Mouse (Mus musculus) fibroblast of lung, adult 2 months (primary cell): ENCODE measurements around the gene Fzr1.

Source experiments
- DNase-seq: peaks from one replicate; pipeline ENCODE4 v3.0.0-alpha.2; 2011; ENCODE audit warnings: low read depth

Gene Fzr1

DNA sequence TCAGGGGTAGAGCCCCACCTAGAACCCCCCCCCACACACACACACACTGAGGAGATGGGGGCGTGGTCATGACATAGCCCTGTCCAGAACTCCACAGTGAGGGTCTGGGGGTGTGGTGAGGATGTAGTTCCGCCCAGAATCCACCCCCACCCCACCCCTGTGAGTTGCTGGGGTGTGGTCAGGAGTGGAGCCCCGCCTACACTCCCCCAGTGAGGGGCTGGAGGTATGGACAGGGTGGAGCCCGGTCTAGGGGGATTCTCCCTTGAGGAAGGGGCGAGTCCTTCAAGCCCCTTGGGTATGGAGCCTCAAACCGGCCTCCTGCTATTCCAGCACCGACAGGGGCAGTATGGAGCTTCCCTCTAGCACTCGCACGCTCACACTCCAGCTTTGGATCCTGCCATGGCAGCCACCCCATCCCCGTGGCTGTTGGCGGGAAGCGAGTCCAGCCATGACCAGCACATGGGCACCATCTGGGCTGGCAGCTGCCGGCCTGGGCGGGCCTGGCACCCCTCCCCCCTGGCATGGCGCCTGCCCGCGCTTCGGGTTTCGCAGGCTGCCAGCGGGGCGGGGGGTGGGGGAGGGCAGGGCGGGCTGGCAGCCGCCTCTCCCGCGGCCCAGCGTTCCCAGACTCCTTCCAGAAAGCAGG is 38.4 kb upstream of the Fzr1 start:
- DNase-seq: peak; percentile 90

DNA sequence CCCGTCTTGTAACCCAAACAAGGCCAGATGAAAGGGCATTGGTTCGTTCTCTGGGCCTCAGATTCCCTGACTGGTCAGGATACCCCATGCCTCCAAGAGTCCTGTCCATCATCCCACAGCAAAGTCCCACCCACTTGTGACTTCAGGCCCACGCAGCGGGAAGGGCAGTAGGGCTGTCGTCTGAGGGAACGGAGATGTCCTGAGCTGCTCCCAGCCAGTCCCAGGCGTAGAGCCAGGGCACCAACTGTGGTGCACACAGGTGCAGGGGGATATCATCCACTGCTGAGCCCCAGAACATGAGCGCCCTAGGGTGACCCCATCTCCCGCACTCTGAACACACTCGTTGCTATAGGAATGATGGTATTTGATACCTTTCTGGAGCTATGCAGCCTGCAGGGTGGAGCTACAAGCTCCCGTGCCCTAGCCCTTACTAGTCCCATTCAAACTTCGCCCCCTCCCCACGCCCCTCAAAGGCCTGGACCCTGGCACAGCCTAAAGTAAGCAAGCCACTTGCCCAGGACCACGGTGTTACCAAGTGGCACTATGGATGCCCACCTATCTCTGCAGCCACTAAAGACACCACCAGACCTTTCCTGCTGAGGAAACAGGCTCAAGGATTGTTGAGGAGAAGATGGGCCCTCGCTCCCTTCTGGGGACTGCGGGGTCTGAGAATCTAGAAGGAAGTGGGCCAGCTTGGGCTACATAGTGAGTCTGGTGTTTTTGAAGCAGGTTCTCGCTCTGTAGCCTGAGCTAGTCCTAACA is 37.4 kb upstream of the Fzr1 start:
- no peak for DNase-seq

DNA sequence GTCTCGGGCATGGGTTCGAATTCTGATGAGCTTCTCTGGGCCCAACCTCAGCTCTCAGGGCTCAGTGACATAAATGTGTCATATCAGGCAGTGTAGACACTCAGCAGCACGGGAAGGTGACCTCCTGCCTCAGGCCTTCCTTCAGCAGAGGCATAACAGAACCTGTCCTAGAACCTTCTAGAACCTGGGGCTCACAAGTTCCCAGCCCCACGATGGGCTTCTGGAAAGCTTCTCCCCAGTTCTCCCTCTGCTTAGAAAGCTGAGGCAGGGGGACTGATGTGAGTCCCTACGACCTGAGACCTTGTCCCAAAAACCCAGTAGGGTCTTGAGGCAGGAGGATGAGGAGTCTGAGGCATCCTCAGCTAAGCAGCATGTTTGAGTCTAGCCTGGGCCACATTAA is 36.8 kb upstream of the Fzr1 start:
- DNase-seq: no peak

DNA sequence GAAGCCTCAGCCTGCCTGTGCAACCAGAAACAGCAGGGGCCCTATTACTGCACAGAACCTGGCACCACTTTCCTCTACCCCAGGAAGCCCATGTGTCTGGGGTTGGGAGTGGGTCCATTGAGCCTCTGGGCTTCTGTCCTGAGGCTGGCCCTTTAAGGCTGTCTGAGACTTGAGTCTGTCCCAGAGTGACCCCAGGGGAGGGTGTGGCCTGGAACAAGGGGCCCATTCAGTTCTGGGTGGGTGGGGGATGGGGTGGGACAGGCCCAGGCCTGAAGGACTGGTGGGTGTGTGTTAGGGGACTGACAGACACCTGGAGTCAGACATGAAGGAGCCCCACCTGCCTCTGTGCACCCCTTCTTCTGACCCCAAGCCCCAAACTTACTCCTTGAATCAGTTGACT is 36.4 kb upstream of the Fzr1 start:
- DNase-seq: no peak

DNA sequence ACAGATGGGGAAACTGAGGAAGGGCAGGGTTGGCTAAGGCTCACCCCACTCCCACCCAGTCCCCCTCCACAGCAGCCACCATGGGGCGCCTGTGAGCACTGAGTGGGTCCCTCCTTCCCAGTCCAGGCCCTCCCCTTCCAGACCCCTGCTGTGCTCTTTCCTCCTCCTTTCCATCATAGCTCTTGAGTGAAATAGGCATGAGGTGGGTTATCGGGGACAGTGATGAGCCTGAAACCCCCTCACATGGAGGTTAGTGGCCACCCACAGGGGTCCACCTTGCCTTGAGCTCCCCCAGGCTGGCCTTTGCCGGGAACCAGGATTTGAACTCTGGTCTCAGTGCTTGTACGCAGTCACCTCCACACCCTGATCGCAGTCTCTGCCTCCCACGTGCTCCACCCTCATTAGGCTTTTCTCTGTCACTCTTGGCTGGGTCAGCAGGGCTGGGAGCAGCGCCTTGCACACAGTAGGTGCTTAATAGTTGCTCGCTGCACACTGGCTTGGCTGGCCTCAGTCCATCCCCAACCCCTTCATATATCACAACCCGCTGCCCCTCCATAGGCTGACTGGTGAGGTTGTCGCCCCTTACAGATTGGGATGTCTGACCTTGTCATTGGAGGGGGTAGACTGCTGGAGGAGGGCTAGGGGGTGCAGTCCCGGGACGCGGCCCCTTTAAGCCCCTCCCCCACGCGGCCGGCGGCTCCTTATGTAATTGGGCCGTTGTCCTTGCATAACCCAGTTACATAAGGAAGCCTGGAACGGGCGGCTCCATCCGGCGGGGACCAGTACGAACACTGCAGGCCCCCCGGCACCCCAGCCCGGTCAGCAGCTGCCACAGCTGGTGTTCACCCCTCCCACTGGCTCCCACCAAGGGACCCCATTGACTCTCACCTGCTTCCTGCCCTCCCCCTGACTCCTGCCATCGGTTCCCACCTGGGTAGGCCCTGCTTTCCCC is 35.3 kb upstream of the Fzr1 start:
- no peak for DNase-seq

DNA sequence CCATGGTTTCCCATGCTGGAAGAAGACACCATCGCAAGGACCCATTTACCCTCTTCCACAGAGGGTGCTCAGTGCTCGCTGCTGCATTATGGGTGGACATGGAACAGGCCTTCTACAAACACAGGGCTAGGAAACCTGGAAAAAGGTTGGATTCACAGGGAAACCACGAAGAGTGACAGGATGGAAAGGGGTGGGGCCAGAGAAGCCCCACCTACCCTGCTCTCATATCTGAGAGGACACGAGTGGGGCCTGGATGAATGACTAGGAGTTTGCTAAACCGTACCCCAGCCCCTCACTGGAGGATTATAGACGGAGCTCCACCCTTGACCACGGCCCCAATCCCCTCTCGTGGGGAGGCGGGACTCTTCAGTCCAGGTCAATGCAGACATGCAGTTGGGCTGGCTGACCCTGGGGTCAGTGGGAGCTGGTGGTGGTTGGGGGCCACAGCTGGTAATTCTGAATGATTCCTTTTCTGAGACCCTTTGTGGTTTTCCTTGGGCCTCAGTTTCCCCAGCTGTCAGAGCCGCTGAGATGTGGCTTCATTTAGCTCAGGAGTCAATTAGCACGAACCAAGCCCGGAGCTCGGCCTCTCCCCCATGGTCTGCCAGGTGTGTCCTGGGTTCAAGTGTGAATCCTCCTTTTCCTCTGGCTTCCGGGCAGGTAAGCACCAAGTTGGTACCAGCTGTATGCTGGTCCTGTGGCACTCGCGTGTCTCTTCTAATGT is 34.4 kb upstream of the Fzr1 start:
- no peak for DNase-seq

DNA sequence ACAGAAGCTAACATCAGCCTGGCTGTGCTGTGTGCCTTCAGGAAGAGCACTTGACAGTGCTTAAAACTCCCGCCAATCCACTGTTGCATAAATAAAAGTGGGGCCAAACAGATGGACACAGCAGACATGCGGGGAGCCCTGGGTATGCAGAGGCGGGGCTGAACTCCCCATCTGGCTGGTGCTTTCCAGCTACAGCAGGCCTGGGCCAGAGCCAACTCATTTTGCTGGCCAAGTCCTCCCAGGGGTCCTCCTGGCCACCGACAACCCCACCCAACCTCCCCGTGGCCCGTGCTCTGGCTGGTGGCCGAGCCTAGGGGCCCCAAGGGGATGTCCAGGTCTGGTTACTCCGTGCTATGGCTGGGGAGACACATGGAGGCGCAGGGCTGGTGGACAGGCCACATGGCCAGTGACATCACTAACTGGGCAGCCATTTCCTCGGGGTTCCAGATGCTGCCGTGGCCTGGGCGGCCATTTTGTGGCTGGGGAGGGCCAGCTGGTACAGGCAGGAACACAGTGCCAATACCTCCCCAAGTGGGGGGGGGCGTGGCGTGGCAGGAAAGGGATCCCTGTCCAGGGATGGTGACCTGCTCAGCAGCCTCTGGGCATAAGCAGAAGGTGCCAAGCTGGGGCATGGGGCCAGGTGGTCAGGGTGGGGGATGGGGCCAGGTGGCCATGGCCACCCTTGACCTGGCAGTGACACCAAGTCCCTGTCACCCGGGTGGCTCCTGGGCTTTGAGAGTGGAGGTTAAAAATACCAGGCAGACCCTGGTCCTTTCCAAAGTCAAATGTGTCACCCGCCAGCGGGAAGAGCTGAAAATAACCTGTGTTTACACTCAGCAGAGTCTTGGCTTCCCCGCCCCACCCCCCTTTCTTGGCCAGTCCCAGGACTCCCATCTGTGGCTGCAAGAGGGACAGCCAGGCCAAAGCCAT is 33.4 kb upstream of the Fzr1 start:
- no peak for DNase-seq

DNA sequence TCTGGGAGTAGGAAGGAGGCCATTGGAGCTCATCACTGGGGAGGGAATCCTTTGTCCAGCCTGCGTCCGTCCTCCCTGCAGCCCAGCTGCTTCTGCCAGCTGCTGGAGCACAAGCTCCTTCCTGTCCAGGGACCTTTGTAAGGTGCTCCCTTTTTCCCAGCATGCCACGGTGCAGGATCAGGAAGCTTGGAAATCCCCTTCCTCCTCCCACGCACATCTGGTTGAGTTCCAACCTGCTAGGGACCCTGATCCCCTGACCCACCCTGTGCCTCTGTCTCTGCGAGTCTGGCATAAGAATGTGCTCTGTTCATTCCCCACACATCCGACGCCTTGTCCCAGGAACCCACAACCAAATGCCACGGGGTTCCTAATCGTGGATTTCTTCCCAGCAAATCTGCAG is 32.7 kb upstream of the Fzr1 start:
- DNase-seq: no peak

DNA sequence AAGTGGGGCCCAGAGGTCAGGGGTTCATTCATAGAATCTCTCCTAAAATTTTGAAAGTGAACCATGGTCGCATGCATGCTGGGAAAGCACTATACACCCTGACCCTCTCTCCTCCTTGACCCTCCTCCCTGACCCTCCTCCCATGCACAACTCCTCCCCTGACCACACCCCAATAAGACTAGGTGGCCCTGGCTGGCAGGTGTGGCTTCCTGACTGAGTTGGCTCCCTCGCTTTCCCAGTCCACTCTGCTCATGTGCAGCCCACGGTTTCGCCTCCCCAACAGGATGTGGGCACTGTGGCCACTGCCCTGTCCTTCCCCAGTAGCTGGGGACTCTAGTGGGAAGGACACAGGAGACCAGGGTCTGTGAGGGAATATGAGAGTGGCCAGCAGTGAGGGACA is 32.0 kb upstream of the Fzr1 start:
- DNase-seq: no peak

DNA sequence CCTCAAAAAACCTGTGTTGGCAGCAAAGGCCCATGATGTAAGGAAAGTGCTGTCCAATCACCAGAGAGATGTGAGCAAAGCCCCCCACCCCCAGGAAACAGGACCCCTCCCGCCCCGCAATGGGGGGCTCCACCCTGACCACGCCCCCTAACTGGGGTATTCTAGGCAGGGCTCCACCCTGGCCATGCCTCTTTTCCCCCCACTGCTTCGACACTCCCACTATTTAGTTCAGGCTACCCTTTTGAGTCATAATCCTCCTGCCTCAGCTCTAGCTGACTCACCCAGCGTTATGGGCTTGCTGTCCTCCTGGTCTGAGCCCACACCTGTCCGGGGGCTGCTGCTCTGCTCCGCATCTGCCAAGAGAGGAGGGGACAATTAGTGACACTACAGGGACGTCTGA is 31.0 kb upstream of the Fzr1 start:
- no peak for DNase-seq

DNA sequence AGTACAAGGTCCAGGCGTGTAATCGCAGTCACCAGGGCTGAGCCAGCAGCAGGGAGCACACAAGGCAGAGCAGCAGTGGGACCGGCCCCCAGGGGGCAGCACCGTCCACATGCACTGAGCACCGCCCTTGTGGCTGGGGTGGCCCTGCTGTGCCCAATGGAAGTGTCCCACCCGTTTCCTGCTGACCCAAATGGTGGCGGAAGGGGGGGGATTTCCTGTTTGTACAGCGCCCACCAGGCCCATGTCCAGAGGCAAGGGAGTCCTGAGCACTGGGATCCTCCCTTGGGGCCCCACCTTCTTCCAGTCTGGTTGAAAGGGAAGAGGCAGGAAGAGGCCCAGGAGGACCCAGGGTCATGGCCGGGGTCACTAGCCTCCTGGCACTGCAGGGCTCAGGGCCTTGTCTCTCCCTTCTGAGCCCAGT is 30.6 kb upstream of the Fzr1 start:
- no peak for DNase-seq

DNA sequence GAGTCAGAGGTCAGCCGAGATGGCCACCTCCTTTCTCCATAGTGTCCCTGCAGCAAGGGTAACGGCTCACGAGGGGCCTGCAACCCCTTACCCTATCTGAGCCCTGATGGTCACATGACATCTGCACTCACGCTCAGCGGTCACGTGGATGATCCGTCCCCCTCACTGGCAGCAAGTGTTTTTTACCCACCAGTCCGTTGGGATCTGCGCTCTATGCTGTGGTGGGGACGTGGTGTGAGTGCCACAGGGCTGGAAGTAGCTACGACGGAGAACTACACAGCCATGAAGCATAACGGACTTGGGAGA is 30.1 kb upstream of the Fzr1 start:
- DNase-seq: no peak

DNA sequence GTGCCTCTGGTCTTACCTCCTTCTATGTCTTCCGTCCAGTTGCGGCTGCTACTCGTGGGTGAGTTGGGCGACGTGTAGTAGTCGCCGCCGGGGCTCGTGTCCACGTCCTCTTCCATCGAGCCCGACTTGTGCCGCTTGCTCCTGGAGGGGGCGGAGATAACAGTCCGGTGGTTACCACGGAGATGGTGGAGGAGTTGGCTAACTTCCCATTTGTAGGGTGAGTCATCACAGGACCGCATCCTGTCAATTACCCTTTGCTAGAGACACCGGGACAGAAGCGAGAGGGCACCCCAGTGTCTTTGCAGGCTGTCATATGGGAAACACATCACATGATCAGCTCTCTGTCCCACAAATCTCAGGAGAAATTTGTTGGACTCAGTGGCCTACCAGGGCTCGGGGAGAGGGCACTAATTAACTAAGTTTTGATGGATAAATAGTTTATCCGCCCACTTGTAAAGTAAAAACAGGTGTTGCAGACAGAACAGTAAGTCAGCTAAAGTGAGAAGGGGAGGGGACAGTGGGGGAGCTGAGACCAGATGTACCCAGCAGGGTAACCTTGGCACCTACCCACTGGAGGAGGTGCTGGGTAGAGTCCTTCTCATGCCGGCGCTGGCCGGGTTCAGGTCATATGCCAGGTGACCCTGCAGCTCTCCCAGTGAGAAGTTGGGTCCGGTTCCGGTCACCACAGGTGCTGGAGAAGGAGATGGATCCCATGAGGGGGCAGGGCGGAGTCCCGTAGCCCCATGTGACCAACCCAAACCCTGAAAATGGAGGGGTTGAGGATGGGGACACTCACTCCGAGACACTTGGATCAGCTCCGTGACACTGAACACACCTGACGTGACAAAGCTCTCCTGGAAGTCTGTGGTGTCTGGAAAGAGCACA is 29.5 kb upstream of the Fzr1 start:
- peak; percentile 88 for DNase-seq

DNA sequence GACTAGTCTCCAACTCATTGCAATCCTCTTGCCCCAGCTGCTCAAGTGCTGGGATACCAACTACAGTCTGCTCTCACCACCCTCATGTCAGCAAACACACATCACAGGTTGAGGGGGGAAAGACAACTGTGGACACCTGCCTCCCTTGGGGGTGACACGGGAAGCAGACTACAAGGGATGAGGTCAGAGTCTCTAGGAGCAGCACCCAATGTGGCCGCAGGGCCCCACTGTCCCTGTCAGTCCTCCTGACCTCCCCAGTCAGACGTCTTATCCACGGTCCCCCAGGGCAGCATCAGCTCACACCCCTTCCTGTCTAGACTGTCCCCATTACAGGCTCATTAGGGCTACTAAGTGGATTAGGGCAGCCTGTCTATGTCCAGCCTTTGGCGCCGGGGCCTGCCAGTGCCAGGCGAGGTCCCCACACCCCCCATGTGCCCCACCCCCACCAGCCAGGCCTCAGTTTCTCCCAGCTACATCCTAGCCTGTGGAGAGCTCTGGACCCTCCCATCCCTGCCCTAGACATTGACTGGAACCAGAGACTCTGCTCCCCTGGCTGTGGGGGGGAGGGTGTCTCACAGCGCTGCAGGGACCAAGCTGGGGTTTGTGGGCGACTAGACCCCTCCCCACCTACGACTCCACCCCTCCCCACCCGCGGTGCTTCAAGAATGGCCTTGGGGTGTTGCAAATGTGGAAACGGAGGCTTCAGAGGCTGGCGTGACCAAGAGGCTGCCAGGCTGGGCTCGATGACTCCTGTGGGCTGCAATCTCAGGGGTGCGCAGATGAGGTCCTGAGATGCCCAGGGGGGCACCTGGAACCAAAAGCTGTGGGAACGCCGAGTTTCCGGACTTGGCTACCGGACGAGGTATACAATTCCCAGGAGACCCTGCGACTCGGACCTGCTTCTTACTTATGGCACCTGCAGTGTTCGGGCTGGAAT is 28.5 kb upstream of the Fzr1 start:
- DNase-seq: no peak

DNA sequence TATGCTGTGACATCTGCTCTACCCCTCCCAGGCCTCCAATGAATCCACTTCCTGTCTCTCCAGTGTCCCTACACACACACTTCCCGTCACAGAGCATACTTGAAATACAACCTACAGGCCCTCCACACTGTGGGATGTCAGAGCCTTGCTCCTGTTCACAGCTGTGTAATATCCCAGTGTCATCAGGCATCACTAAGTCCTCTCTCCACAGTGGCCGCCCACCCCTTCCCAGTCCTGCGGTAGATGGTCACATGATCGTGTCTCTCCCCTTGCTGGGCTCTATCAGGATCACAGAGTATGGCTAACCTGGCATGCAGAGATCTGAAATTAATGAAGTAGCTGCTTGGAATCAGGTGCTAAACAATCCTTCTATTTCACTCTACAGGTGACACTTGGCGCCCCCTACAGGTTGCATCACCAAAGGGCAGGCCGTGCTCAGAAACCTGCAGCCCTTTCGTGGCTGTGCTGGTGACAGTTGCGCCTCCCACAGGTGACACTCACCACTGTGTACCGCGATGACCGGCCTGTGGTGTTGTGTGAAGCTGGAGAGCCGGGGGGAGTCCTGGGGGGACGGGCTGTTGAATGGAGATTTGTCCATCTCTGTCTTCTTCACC is 27.4 kb upstream of the Fzr1 start:
- no peak for DNase-seq

DNA sequence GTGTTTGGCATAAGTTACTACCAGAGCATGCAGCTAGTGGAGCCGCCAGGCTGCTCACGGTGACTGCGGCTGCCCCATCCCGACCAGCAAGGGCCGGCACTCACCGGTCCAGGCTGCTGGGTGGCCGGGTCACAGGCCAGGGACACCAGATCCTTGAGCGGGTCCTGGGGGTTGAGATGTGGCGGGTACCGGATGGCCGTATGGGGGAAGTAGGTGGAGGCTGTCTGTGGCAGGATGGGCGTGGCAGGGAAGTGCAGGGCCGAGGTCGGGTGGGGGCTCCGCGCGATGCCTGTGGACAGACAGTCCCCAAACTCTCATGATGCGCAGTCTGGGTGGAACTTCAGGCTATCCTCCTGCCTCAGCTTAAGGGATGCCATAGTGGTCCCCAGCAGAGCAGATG is 26.4 kb upstream of the Fzr1 start:
- DNase-seq: no peak

DNA sequence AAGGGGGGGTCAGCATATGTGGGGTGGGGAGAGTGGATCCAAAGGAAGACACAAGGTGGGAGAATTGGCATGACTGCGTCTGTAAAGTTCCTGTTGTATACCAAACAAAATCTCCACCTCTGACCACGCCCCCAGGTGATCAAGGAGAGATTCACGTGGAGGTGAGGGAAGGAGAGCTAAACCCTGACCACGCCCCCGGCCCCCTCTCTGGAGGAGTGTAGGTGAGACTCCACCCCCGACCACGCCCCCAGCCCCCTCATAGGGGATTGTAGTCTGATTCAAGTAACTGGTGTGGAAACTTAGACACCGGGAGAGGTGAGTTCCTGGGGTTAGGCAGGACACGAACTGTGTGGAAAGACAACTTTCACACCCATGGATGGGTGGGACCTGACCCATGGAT is 25.8 kb upstream of the Fzr1 start:
- DNase-seq: no peak

DNA sequence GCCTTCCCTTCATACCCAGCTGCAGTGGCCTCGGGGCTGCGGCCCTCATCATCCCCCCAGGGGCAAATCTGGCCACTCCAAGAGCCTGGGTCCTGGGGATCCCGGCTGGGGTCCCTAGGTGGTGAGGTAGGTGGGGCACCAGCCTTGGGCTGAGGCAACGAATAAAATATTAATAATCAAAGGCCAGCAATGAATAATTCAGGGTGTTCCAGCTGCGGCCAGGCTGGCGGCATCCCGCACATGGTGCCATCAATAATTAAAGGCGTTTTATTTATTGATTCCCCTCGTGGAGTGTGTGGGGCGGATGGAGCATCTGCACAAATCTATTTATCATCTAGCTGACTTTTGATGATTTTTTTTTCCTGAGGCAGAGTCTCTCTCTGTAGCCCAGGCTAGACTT is 25.2 kb upstream of the Fzr1 start:
- no peak for DNase-seq
